Mouse (Mus musculus) adrenal gland, adult 8-10 months (tissue): ENCODE data around the gene Map3k5. TPM values are rescaled to one million over a fixed set of nuclear protein-coding genes. Genes with fewer than 3 reads are reported as not detected.

Experiments used
- DNase-seq: peaks from one replicate; pipeline ENCODE4 v3.0.0; 2022
- total RNA-seq, 4 experiments: library from RNA; stranded (reverse); gene quantifications; 2 replicates each; pipeline ENCODE4 v1.2.4; 2022

The Map3k5 gene
- total RNA-seq, 4 experiments from 2014 or later, result 19.0 to 29.6 (median 22.3) TPM

DNA sequence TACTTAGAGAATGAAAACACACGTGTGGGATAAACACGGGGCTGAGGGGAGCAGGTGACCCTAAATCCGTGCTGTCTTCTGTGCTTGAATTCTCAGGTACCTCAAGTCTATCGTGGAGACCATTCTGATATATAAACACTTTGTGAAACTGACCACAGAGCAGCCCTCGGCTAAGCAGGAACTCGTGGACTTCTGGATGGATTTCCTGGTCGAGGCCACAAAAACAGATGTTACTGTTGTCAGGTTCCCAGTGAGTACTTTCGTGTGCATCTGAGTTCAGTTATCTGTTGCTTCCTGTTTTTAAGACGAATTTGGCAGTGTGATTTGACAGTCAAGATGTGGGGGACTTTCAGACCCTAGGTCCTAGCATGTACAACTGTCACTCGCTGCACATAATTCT, 124.6 kb downstream of the Map3k5 start:
- DNase-seq, result no peak

DNA sequence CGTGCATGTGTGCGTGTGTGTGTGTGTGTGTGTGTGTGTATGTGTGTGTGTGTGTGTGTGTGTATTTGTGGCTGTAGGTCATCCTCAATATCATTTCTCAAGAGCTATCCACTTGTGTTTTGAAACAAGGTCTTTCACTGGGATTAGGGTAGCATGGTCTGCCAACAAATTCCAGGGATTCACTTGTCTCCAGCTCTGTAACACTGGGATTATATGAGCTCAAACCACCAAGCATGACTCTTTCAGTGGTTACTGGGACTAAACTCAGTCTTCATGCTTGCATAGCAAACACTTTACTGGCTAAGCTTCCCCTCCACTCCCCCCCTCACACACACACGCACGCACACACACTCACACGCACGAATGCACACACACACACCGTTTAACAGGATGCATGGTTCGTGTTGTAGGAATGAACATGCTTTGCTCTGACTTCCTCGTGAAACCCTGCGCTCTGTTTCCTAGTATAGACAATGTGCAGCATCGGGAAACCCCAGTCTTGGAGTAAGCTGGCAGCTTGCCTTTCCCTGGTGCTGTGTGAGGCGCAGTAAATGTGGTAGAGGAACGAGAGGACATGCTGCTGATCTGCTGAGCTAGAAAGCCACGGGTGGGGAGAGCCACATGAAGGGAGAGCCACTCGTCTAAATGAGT, 126.2 kb downstream of the Map3k5 start:
- DNase-seq, result no peak

DNA sequence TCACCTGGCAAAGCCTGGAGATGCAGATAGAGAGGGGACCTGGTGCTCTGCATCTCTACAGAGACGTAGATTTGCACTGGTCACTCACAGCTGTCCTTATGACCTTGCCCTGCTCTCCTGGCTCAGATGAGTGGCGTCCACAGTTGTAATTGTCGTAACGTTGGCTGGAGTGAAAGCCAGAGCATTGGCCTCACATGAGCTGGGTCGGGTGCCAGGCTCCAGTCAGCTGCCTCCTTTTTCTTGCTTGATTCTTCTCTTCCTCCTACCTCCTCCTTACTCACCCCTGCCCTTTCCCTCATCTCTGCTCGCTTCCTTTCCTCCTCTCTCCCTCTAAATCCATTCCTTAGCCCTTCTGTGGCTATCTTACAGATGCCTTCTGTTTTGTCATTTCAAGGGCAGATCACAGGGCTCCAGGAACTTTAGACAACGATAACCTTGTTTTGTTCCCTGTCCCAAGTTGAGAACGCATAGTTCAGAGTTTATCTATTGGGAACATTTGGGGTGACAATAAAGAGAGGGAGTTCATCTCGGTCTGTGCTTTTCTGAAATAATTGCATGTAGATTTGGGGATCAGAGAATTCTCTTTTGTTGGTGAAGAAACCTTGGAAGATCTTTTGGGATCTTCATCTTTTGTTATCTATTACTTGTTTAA, 130.4 kb downstream of the Map3k5 start:
- peak; percentile 57 for DNase-seq

DNA sequence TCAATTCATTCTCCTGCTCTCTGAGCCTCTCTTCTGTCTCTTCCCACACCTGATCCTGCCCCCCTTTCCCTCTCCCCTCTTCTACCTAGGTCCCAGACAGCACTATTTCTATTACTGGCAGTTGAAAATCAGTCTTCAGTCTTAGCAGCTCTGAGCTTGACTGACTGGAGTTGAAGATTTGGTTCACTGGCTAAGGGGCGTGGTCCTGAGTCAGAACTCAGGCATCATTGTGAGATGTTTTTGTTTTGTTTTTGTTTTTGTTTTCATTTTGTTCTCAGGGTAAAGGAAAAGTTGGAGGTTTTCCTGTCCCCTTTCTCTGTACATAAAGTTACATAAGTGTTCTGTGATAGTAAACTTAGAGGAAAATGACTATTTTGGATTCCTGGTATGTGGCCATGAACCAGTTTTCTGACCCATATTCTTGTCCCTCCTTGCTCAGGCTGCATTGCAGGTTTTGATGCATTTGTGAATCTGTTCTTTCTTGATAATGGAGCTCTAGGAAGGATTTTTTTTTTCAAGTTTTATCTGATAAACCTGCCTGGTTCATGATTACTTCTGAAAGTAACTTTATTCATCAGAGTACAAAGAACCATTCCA, 131.9 kb downstream of the Map3k5 start:
- no peak for DNase-seq

DNA sequence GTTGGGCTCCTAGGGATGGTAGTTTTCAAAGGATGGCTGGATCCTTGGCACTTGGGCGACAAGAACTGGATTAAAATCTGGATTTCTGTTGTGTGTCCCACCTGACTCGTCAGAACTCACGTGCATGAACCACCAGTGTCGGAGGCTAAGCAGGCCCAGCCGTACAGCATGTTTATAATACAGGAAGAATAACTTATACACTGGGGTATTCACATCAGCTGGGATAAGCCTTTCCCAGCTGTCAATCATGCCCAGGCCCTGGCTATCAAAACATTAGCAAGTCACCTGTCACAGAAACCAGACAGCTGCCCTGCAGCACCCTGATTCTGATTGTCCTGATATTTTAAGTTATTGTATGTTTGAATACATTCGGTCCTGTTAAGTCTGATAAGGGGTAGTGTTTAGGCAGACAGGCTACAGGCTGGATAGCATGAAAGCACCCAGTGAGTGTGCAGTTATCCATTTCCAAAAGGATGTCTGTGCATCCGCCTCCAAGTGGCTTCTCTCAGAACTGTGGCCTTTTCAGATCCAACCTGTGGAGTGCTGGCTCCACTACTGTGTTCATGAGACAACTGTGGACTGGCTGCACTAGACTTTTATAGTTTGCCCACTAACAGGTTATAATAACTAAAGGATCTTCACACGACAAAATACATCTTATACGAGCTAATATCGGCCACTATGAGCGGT, 135.6 kb downstream of the Map3k5 start:
- DNase-seq, result no peak

GRCm38 (mm10) chr10:20070576-20071109, 136.4 kb downstream of the Map3k5 start:
- no peak for DNase-seq

DNA sequence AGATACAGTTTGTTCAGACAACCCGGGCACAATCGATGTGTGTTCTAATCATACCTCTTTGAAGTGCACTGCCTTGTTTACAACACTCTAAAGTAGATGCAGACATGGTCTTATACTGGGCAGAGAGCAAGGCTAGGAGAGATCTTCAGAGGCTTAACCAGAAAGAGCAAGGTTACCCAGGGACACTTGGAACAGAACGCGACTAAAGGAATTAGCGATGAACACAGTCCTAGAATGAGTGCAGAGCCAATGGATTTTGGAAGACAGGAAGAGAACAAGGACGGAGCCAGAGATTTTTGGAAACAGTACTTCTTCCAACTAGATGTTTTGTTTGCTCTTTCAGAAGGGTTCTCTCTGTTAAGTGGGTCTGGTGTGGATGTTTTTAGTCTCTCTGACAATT, 137.4 kb downstream of the Map3k5 start:
- no peak for DNase-seq

- peak; percentile 64 for DNase-seq
These were observed 139.1 kb downstream of the Map3k5 start for GRCm38 (mm10) chr10:20073236-20073893.

- peak; percentile 37 for DNase-seq
These were observed 142.5 kb downstream of the Map3k5 start for GRCm38 (mm10) chr10:20076541-20077469.

DNA sequence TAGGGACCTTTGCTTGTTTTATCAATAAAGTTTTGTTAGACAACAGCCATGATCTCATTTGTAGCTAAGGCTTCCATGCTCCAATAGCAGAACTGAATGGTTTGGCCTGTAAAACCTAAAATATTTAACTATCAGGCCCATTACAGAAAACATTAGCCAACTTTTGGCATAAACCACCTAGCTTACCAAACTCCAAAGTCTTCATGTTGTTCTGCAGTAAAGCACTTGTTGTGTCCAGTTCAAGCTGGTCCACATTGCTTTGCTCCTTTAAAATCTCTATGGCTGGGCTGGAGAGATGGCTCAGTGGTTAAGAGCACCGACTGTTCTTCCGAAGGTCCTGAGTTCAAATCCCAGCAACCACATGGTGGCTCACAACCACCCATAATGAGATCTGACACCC, 144.1 kb downstream of the Map3k5 start:
- no peak for DNase-seq

DNA sequence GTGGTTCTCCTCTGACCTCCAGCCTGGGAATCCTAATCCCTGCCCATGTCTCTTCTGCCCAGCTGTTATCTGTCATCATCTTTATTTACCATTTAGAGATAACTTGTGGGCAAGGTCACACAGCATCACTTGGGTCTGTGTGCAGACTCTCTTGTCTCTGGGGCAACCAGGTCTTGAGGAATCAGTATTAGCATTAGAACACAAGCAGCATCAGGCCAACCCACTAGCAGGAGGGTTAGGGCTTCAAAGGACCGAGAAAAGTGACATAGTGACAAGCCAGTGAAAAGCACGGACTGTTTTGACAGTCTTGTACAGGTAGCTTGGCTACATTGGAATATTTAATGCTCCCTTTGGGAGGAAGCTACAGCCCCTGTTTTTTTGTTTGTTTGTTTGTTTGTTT, 153.6 kb downstream of the Map3k5 start:
- no peak for DNase-seq

GRCm38 (mm10) chr10:20089026-20089425, 154.8 kb downstream of the Map3k5 start:
- DNase-seq, result no peak

- DNase-seq, result no peak
These were observed 155.9 kb downstream of the Map3k5 start for GRCm38 (mm10) chr10:20090171-20090570.

- DNase-seq, result no peak
These were observed 157.1 kb downstream of the Map3k5 start for GRCm38 (mm10) chr10:20091416-20091815.

GRCm38 (mm10) chr10:20092371-20092770, 158.1 kb downstream of the Map3k5 start:
- DNase-seq, result no peak

GRCm38 (mm10) chr10:20101456-20101855, 167.2 kb downstream of the Map3k5 start:
- DNase-seq, result no peak

- DNase-seq, result peak; percentile 85
These were observed 170.1 kb downstream of the Map3k5 start for GRCm38 (mm10) chr10:20104271-20104931.

DNA sequence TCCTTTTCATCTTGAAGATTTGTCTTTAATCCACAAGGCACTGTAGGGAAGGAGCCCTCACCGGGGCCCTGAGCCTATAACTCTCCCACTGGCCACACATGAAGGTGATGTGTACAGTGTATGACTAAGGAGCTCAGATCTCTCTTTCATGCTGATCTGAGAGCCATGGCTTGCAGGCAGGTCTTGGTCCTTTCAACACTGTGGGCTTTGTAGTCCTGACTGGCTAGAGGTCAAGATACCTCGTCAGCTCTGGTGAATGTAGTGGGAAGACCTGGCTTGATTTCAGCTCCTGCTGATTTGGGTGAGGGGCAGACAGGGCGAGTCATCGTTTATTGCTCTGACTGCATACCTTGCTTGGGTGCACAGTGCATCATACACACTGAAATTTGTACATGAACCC, 171.3 kb downstream of the Map3k5 start:
- no peak for DNase-seq

- no peak for DNase-seq
These were observed 172.8 kb downstream of the Map3k5 start for GRCm38 (mm10) chr10:20107031-20107430.

GRCm38 (mm10) chr10:20111508-20111907, 177.2 kb downstream of the Map3k5 start:
- DNase-seq, result no peak
